Mouse (Mus musculus) v-Abl transformed pro-B cells (cell line): ENCODE results near the gene Oprl1.

Experiments used
- in situ Hi-C, 2 experiments: fragments of 400-800 bp; cut with MboI; formaldehyde crosslinking; loops; one replicate each; pipeline ENCODE4 v1.15.1; 2025; ENCODE audit not compliant: unreplicated experiment in 2 of 2

Gene Oprl1

DNA sequence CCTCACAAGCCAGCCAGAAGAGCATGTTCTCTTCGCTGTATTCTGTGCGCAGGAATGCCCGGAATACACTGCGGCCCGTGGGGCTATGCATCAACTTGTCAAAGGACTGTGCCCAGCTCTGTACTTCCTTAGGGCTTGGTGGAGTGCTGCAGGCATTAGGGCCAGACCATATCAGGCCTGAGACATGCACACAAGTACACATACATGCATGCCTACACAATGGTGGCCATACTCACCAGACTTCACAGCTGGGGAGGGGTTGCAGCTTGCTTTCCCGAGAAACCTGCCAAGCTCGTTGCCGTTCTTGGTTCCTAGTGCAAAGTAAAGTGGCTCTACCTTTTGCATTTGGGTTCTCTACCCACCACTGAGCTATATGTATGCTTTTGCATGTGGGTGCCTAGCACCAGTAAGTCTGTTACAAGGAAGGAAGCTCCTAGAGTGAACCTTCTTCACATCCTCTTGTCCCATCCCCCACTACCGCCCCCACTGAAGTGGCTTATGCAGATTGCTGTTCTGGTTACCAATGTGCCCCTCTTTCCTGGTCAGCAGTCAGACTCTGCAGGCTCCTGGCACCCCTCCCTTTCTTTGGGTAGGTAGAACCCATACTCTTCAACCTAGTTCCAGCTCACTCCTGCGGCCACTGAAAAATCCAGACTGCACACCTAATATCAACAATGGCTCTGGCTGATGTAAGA lies 25.2 kb upstream of the Oprl1 start:
- in situ Hi-C loops, result loop anchor here (10.0 kb wide), 2 partner anchors 175 to 505 kb away; partner anchors contain the start of genes Polr3k (in 1 of the 2) and Ppdpf (in 1 of the 2)

DNA sequence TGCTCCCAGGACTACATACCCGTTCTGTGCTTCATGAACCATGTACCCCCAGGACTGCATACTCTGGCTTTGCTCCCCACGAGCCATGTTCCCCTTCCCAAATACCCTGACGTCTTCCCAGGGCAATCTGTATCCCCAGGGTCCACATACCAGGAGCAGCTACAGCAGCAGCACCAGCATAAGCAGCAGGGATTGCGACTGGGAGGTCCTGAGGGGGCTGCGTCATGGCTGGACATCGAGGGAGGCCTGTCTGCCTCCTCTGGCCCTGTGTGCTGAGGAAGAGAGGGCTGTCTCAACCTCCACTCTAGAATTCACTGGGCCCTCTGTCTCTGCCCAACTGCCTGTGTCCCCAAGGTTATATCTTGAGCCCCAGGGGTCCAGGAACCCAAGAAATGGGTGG lies 23.7 kb upstream of the Oprl1 start:
- in situ Hi-C loops, result loop anchor here in 1 of 2 experiments (10.0 kb wide), 1 partner anchor 506 kb away; the partner anchor contains the start of gene Ppdpf

DNA sequence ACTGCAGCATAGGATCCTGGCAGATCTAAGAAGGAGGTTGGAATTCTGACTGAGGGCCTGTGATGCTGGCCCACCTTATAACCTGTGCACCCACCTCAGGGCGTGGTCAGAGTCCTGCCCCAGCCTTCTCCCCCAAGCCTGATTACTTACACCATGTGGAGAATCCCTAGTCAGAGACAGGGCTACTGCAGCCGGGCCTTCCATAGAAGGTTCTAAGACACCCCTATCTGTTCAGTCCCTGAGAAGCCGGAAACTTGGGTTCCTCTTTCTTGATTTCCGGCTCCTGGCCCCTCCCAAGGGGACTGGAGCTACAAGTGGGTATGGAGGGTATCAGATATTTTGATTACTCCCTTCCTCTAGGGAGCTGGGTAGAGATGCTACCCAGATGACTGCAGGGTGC lies 23.2 kb upstream of the Oprl1 start:
- in situ Hi-C loops, result loop anchor here in 1 of 2 experiments (10.0 kb wide), 1 partner anchor 507 kb away; the partner anchor contains the start of gene Ppdpf

DNA sequence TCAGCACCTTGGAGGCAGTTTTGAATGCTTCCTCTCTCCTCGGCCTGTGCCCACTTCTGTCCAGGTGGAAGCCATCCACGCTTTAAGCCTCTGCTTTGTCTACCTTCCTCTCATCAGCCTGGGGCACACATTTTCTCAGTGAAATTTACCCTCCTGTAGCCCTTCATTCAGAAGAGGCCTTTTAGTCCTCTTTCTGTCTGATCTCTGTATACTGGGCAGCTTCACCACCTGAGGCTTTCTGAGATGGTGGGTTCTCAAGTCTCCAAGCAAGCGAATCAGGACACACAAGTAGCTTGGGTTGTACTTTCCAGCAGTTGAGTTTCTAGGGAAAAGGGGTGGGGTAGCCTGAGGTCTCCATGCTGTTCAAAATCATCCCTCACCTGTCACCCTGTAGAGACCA lies 22.5 kb upstream of the Oprl1 start:
- in situ Hi-C loops, result loop anchor here in 1 of 2 experiments (10.0 kb wide), 1 partner anchor 508 kb away; the partner anchor contains the start of gene Ppdpf

DNA sequence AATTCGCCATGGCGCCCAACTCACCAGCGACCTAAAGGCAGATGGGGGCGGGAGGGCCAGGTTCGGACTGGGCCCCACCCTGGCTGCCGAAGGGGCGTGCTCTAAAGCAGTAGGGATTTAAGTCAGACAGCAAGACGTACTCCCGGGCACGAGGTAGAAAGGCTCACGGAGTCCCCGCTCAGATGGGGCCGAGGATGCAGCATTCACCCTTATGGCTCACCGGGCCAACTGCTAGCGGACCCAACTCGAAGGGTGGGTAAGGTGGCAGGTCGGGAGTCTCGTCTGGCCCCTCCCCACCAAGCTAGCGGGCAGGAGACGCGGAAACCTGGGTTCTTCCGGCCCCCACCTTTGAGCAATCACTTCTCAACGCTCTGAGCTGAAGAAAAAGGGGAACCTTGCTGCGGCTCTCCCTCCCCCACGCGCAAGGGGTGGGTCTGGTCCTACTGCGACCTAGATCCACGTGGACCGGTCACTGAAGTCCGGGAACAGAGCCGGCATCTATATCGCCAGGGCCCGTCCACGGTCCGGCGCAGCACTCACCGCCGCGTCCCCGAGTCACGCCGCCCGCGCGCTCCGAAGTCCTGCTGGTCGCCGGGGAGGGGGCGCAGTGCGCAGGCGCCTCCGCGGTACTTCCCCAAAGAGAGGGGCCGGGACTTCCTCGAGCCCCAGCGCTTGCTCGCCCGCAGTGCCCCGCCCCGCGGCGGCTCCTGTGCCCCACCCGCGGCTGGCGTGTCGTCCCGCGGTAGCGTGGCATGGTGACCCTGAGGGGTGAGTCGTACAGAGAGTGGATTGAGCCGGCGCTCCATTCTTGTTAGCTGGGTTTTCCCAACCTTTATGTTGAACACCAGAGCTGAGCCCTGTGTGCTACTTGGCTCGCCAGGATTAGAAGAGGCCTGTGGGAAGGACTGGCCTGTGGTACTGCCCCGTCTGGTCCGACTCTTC lies 21.2 kb upstream of the Oprl1 start, which contains the start of gene Rgs19:
Gene Rgs19, minus strand, starts transcription at position 639 of the 942 bp plus-strand sequence.
- in situ Hi-C loops, result loop anchor here in 1 of 2 experiments (10.0 kb wide), 1 partner anchor 509 kb away; the partner anchor contains the start of gene Ppdpf

DNA sequence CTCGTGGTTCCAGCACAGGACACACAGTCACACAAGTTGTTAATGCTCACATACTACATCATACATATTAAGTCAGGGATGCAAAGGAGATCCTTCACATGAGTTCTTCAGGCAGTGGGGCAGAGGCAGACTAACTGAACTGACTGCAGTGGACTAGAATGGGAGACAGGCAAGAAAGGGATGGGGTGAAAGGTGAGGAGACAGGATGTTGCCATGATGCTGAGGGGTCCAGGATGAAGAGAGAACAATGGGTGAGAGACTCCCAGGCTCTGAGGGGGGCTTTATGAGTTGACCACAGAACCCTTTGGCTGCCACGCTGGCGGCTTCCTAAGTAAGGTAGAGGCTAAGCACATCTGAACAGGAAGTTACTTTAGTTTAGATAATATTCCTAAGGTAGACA lies 20.2 kb upstream of the Oprl1 start:
- in situ Hi-C loops, result loop anchor here in 1 of 2 experiments (10.0 kb wide), 1 partner anchor 510 kb away; the partner anchor contains the start of gene Ppdpf

DNA sequence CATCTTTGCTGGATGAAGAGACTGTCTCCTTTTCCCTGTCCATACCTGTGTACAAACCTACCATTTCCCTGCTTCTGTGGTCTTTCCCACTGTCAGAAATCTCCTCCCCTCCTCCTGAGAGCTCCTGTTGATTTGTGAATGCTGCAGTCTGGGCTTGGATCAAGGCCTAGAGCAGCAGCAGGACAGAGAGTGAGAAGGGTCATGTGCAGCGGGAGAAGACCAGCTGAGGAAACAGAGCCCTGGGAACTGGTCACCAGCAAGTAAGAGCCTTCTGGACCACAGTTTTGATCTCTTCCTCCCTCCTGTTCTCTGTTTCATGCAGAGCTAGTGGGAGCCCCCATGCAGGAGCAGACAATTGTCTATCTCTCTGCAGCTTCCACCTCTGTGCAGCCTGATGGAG lies 19.0 kb upstream of the Oprl1 start:
- in situ Hi-C loops, result loop anchor here in 1 of 2 experiments (10.0 kb wide), 1 partner anchor 511 kb away; the partner anchor contains the start of gene Ppdpf

DNA sequence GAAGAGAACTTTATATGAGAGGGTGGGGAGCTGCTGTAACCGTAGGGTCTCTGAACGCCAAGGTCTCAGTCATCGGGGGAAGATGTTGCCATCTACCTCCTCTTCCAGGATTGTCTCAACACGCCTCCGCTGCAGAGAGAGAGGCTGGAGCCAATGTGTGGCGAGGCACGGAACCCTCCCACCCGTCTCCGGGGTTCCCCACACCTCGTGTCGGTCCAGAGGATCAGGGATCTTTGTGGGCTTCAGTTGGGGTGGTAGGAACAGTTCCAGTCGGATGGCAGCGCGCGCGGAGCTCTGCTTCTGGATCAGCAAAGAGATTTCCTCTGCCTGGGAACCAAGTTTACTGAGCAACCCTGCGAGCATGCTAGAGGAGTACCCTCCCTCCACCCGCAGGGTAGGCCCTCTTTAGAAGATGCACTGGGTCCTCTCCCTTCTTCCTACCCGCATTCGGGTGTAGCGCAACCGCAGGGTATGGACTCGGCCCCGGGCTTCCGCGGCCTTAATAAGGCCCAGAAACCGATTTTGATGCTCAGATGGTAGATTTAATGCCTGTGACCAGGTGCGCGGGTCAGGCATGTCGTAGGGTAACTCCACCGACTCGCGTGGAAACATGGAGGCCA lies 17.9 kb upstream of the Oprl1 start:
- in situ Hi-C loops, result loop anchor here in 1 of 2 experiments (10.0 kb wide), 1 partner anchor 512 kb away; the partner anchor contains the start of gene Ppdpf

DNA sequence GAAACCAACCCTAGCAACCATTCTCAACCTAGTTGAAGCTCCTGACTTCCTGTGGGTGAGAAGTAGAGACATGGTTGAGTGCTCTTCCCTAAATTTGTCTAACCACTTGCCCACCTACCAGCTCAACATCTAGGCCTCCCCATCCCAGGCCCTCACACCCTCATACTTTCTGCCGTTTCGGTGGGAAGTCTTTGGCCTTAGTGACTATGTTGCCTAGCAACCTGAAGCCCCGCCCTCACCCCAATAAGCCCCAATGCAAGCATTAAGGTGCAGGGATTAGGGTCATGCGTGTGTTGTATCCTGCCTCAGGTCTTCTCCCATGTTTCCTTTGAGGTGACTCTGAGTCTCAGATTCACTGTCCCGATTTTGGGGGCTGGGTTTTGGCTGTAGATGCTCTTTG lies 16.6 kb upstream of the Oprl1 start, which contains the start of gene Lkaaear1:
Gene Lkaaear1, minus strand, starts transcription at position 202 of the 400 bp plus-strand sequence.
- in situ Hi-C loops, result loop anchor here in 1 of 2 experiments (10.0 kb wide), 1 partner anchor 513 kb away; the partner anchor contains the start of gene Ppdpf

DNA sequence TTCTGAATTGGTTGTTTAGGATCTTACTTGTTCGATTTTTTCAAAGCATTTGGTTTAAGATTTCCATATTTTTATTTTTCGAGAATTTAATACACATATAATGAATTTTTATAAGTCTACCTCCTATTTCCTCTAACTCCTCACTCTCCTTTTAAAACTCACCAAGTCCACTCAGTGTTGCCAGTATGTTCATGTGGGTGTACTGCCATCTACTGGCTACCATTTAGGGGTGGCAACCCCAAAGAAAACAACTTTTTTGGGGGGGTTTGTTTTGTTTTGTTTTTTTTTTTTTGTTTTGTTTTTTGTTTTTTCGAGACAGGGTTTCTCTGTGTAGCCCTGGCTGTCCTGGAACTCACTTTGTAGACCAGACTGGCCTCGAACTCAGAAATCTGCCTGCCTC lies 8.1 kb upstream of the Oprl1 start:
- in situ Hi-C loops, result loop anchor here in 1 of 2 experiments (5.0 kb wide), 1 partner anchor 64 kb away; no protein-coding TSS in a partner anchor

DNA sequence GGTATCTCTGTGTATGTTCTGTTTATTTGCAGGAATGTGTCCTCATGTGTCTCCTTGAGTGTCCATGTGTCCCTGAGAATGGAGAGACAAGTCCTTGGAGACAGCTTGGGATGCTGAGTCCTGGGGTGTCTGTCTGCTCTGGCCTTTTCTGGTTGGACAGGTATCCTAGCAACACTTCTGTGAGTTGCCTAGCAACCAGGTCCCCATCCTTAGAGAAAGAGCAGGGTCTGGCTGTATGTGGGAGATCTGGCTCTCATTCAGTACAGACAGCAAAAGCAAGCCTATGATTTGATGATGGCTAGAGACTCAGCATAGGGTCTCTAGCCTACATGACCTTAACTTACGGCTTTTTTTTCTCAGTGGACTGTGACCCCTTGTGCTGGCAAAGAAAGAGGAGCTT lies 1.1 kb upstream of the Oprl1 start:
- in situ Hi-C loops, result no loop called here

DNA sequence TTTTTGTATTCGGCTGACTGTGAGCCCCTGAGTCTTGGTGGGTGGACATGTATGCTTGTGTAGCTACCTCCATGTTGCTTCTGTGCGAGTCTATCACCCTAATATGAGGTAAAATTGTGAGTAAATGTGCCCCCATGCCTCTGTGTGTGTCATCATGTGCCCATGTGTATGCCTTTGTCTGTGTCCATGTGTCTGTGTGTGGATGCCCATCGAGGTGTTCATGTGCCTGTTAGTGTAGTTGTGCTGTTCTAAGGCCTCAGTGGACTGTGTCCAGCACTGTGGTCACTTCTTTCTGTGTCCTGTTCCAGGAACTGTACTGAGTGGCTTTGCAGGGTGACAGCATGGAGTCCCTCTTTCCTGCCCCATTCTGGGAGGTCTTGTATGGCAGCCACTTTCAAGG lies 566 bp downstream of the Oprl1 start:
- in situ Hi-C loops, result no loop called here

DNA sequence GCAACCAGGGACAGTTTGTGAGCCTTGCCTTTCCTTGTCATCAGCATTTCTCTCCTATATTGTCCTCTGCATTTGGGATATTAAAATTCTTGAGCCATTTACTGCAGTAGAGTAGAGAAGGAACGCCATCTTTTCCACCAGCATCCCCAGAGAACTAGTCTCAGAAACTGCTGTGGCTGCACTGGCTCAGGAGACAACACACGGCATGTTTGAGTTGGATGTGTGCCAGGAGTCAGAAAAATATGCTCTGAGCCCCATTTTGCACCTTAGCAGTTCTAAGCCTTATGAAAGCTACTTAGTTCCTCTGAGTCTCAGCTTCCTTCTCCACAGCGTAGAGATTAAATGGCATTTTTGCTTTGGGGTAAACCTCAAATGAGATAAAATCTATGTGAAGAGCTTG lies 2.2 kb downstream of the Oprl1 start:
- in situ Hi-C loops, result no loop called here

DNA sequence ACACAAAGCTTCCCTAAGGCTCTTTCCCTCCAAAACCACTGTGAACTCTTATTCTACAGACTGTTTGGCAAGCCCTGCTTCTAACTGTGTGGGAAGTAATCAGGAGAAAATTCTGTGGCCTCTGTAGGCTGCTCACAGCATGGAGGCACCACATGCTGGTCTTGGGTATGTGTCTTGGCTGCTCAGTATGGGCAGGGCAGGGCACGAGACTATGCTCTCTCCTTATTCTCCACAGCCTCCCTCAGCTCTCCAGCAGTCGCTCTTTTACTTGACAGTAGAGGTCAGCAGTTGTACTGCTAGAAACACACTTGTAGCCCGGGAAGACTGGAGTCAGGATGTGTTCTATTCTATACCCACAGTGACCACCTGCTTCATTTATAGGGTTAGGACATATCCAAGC lies 5.2 kb downstream of the Oprl1 start:
- in situ Hi-C loops, result loop anchor here in 1 of 2 experiments (5.0 kb wide), 1 partner anchor 147 kb away; no protein-coding TSS in a partner anchor

DNA sequence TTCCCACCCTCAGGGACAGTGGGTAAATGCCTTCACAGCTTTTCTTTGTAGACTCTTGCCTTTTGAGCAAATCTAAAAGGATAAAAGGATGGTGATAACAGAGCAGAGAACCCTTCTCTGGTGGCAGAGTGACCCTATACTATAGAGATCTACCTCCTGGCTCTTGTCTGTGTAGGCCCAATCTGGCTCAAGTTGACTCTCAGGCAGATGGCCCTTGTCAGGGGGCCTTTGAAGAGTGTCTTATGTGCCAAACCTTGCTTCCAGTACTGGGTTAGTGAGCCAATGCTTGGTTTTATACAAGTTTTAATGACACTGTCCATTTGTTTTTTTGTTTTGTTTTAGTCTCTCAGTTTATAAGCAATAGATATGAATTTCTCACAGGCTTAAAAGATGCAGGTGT lies 6.4 kb downstream of the Oprl1 start:
- in situ Hi-C loops, result loop anchor here in 1 of 2 experiments (5.0 kb wide), 1 partner anchor 146 kb away; no protein-coding TSS in a partner anchor

DNA sequence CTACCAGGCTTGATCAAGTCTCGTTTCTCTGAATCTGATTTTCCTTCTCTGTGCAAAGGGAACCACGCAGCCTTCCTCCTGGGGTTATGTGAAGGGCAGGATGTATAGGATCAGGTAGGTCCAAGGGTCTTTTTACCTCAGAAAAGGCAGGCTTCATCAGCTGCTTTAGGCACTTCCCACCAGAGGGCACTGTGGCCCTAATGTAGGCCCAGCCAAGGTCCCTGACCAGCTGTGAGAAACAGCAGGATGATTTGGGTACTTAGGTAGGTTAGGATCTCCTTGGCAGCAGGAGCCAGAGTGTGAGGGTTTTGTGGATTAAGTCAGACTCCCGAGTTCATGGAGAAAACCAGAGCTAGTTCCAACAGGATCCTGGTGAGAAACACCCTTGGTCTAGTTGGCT lies 7.4 kb downstream of the Oprl1 start:
- in situ Hi-C loops, result loop anchor here in 1 of 2 experiments (5.0 kb wide), 1 partner anchor 145 kb away; no protein-coding TSS in a partner anchor

DNA sequence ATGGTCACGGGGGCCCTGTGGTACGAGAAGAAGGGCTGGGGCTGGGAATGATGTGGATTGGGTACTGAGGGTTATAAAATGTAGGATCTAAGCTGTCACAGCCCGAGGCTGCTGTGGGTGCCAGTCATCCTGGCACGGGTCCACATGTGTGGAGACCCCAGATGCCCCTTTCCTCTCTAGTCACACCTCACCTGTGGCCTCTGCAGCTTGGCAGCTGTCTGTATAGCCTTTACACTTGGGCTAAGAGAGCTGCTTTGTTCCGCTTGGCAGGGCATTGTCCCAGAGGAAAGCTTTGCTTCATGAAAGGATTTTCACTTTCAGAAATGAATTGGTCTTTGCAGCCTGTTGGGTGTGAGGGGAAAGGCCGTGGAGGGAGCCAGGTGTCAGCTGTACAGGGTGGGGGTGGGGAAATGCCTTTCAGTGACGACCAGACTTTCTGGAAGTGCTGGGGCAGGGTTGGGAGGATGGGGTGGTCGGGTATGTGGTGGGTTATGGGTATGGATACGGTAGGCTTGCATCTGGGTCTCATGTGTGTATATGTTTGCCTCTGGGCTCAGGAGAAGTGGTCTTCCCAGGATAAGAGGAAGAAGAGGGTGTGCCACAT lies 12.9 kb downstream of the Oprl1 start:
- in situ Hi-C loops, result no loop called here

DNA sequence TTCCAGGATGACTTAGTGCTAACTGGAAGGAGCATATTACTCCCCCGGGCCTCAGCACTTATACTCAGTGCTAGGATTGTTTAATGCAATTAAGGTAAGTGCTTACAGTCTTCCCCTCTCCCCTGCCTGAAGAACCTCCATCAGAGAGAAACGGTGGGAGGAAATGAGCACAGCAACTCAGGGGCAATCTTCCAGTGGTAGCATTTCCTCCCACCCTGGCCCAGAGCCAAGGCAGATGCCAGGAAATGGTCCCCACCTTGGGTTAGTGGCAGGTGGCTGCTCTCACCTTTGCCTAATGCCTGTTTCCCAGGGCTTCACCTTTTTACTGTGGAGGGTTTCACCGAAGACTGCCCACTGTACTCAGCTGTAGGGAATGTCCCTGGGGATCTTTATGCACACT lies 15.2 kb downstream of the Oprl1 start:
- in situ Hi-C loops, result no loop called here

DNA sequence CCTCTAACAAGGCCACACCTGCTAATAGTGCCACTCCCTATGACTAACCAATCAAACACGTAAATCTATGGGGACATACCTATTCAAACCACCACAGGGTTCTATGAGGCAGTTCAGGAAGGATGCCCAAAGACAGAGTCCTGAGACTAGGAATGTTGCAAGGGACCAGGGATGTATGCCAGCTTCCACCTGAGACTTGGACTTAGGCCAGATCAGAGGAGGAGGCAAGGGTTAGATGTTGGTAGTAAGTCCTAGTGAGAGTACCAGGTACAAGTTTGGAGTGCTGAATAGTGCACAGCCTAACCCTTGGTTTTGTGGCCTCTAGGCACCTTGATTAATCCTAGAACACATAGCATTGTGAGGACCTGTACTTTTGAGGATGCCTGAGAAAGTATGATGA lies 37.8 kb downstream of the Oprl1 start:
- in situ Hi-C loops, result no loop called here
